Mouse (Mus musculus) kidney, adult 2 months (tissue): ENCODE results near the gene Olfr1138.

Experiments
- CTCF ChIP-seq: fragments of 200-500 bp; conservative IDR thresholded peaks from 2 replicates; pipeline ENCODE4 v1.5.1; 2011; ENCODE audit warnings: low read depth, mild to moderate bottlenecking, control low read depth, low read length, moderate library complexity, mixed read lengths; ENCODE audit not compliant: insufficient read depth, insufficient read length
- POLR2A ChIP-seq: fragments of 200-500 bp; IDR thresholded peaks from one replicate; pipeline ENCODE4 v1.6.1; 2011; ENCODE audit warnings: low read depth, low read length, control low read depth

DNA sequence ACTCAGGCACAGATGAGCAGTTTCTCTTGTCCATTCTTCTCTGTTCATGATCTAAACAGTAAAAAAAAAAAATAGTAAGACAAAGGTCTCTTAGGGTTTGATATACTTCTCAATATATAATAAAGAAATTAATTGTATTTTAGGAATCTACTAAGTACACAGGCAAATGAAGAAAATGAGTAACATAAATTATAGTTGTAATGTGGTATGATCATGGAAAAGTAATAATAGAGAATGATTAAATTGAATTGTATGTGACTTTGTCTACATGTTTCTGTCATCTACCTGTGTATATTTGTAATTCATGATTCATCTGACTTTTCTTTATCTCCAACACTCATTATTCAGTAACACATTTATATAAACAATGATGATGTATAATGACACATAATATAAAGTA is 45.9 kb downstream of the Olfr1138 start, which contains the start of gene Olfr1136:
- TF ChIP-seq CTCF (no peak), POLR2A (no peak)
